Mouse (Mus musculus) kidney, embryonic 14.5 days (tissue): Measurements from ENCODE around the gene Pdap1. TPM values are rescaled to one million over a fixed set of nuclear protein-coding genes. Genes with fewer than 3 reads are reported as not detected.
"Not testable (repeated sequence)": the region's sequence is repeated elsewhere in the genome, so short reads cannot be mapped to it uniquely, and the experiment has no call there.

ENCODE experiments used
- ATAC-seq: fragments of 200-750 bp; cut with Nextera tagmentation; 2 replicates; pipeline ENCODE4 v1.8.0; 2017; ENCODE audit warnings: moderate number of reproducible peaks, mild to moderate bottlenecking, moderate TSS enrichment, moderate library complexity; ENCODE audit not compliant: low FRiP score, low TSS enrichment
- H3K27ac ChIP-seq: fragments of 300-500 bp; sonication (generic); 2 replicates; pipeline ENCODE4 v1.5.1; 2014; ENCODE audit warnings: low read depth, mild to moderate bottlenecking, low read length, moderate library complexity, mixed read lengths
- H3K27me3 ChIP-seq: fragments of 300-500 bp; sonication (generic); 2 replicates; pipeline ENCODE4 v1.6.1; 2014; ENCODE audit warnings: mild to moderate bottlenecking, low read length; ENCODE audit not compliant: control insufficient read depth, insufficient read depth
- H3K36me3 ChIP-seq: fragments of 300-500 bp; sonication (generic); 2 replicates; pipeline ENCODE4 v1.6.1; 2014; ENCODE audit warnings: low read length, mixed read lengths; ENCODE audit not compliant: control insufficient read depth, insufficient read depth
- H3K4me1 ChIP-seq: fragments of 300-500 bp; sonication (generic); 2 replicates; pipeline ENCODE4 v1.6.1; 2014; ENCODE audit warnings: low read length, mixed read lengths; ENCODE audit not compliant: control insufficient read depth, insufficient read depth
- H3K4me2 ChIP-seq: fragments of 300-500 bp; sonication (generic); replicated peaks from 2 replicates; pipeline ENCODE4 v1.6.1; 2014; ENCODE audit warnings: low read depth, mild to moderate bottlenecking, low read length
- H3K4me3 ChIP-seq: fragments of 300-500 bp; sonication (generic); 2 replicates; pipeline ENCODE4 v1.5.1; 2014; ENCODE audit warnings: mild to moderate bottlenecking, low read length
- H3K9ac ChIP-seq: fragments of 300-500 bp; sonication (generic); 2 replicates; pipeline ENCODE4 v1.6.1; 2014; ENCODE audit warnings: low read depth, mild to moderate bottlenecking, low read length, moderate library complexity
- H3K9me3 ChIP-seq: fragments of 300-500 bp; sonication (generic); 2 replicates; pipeline ENCODE4 v1.6.1; 2016; ENCODE audit warnings: low read length; ENCODE audit not compliant: control insufficient read depth
- WGBS: fragments of 180-500 bp; shearing (Covaris S2); extraction: QIAGEN DNeasy Blood & Tissue Kit; methylation state at CpG from one replicate; pipeline ENCODE4 v1.1.7; 2014; 5-methylcytosine and 5-hydroxymethylcytosine counted together
- polyA plus RNA-seq: library from polyadenylated mRNA; unstranded; fragments of >200 nt; fragmentation: Nextera tagmentation; extraction: Ambion mirVana; gene quantifications from 2 replicates; pipeline ENCODE4 v1.2.1, GENCODE M21; 2014

Pdap1 gene
- polyA plus RNA-seq, 1 experiment from 2014 or later: 113 TPM

GRCm38 (mm10) chr5:145104328-145104727 is 35.7 kb downstream of the Pdap1 start:
- Histone ChIP-seq H3K9ac (no peak overlapping the region), H3K4me2 (no peak overlapping the region), H3K4me3 (no peak overlapping the region), H3K4me1 (no peaks in the 10 kb centered on the region), H3K36me3 (peaks cover 86% of the 10 kb centered on the region), H3K27me3 (no peaks in the 10 kb centered on the region), H3K9me3 (no peaks in the 10 kb centered on the region), H3K27ac (no peak overlapping the region)
- WGBS: 95% methylated on average over 9 of the region's 9 CpGs
- ATAC-seq: no peak

DNA sequence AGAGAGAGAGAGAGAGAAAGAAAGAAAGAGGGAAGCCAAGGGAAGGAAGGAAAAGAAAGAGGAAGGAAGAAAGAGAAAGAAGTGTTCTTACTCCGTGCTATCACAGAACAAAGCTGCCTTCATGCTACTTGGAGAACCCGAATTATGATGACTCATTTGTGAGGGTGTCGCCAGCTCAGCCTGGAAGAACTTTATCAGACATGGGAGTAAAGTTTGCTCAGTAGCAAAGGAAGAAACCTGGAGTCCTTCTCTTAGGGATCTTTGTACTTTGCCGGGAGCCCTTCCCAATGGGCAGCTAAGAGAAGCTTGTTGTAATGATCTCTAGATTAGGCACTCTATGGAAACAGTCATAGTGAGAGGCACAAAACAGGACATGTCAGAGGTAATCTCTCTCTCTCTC is 37.3 kb downstream of the Pdap1 start:
- Histone ChIP-seq H3K4me3 (no peak overlapping the region), H3K27ac (no peak overlapping the region), H3K36me3 (peaks cover 84% of the 10 kb centered on the region), H3K9ac (no peak overlapping the region), H3K4me1 (no peaks in the 10 kb centered on the region), H3K4me2 (no peak overlapping the region), H3K27me3 (no peaks in the 10 kb centered on the region), H3K9me3 (no peaks in the 10 kb centered on the region)
- no peak for ATAC-seq
- 86% methylated on average over 4 of the region's 4 CpGs for WGBS

DNA sequence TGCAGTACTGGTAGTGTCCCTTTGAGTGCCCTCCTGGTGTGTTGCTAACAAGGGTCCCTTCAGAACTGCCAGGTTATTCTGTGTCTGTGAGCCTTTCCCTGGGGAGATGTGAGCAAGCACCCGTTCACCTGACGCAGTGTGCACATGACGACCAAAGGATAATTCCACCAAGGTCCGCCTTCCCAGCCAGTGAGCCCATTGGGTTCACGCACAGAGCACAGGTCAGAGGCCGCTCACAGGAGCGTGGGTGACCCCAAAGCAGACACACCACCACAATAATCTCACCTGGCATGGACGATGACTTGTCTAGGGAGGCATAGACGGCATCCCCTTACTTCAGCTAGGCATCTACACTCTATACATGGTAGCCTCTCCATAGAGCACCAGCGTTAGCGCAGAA is 38.6 kb downstream of the Pdap1 start:
- H3K27ac ChIP-seq, H3K27me3 ChIP-seq, H3K4me2 ChIP-seq, H3K9ac ChIP-seq, H3K9me3 ChIP-seq, H3K4me3 ChIP-seq, H3K4me1 ChIP-seq, ATAC-seq: not testable (repeated sequence)
- peaks cover 85% of the 10 kb centered on the region for H3K36me3 ChIP-seq
- 95% methylated on average over 11 of the region's 11 CpGs for WGBS

DNA sequence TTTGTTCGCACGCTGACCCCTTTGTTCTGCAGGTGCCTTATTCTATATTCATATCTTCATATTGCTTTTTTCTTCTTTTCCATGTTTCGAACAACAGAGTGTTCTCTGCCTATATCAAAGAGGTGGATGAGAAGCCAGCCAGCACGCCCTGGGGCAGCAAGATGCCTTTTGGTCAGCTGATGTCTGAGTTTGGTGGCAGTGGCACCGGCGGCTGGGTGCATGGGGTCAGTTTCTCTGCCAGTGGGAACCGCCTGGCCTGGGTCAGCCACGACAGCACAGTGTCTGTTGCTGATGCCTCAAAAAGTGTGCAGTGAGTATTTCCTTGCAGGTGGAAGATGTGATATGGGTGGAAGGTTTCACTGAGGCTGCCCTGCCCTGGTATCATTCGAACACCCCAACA is 39.1 kb downstream of the Pdap1 start:
- Histone ChIP-seq H3K4me2 (no peak overlapping the region), H3K4me3 (no peak overlapping the region), H3K36me3 (peaks cover 85% of the 10 kb centered on the region), H3K27me3 (no peaks in the 10 kb centered on the region), H3K27ac (no peak overlapping the region), H3K4me1 (no peaks in the 10 kb centered on the region), H3K9ac (no peak overlapping the region), H3K9me3 (no peaks in the 10 kb centered on the region)
- ATAC-seq: no peak
- WGBS: 97% methylated on average over 9 of the region's 9 CpGs

GRCm38 (mm10) chr5:145098340-145098821 is 41.7 kb downstream of the Pdap1 start:
- no peaks in the 10 kb centered on the region for H3K9me3 ChIP-seq
- H3K9ac ChIP-seq: no peak overlapping the region
- H3K36me3 ChIP-seq: peaks cover 84% of the 10 kb centered on the region
- H3K27me3 ChIP-seq: no peaks in the 10 kb centered on the region
- H3K4me1 ChIP-seq: no peaks in the 10 kb centered on the region
- no peak overlapping the region for H3K4me2 ChIP-seq
- ATAC-seq: no peak
- H3K4me3 ChIP-seq: no peak overlapping the region
- H3K27ac ChIP-seq: no peak overlapping the region
- WGBS: 91% methylated on average over 10 of the region's 10 CpGs

DNA sequence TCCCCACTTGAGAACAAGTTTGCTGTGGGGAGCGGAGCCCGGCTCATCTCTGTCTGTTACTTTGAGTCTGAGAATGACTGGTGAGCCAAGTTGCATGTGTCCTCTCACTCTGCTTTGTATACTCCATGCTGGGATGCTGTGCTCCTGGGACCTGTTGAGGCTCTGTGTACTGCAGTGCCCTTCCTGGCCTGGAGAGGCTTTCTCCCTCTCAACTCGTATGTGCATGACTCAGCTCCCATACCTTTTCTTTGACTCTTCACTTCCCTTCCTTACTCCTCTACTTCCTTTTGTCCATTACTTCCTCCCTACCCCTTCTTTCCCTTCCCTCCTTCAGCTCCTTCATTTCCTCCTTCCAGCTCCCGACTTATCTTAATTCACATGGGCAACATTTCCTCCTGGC is 43.8 kb downstream of the Pdap1 start:
- no peaks in the 10 kb centered on the region for H3K4me1 ChIP-seq
- H3K9me3 ChIP-seq: no peaks in the 10 kb centered on the region
- ATAC-seq: no peak
- WGBS: 91% methylated on average over 4 of the region's 4 CpGs
- peaks cover 89% of the 10 kb centered on the region for H3K36me3 ChIP-seq
- no peak overlapping the region for H3K4me2 ChIP-seq
- no peak overlapping the region for H3K9ac ChIP-seq
- H3K27me3 ChIP-seq: no peaks in the 10 kb centered on the region
- no peak overlapping the region for H3K4me3 ChIP-seq
- no peak overlapping the region for H3K27ac ChIP-seq

GRCm38 (mm10) chr5:145089878-145090277 is 50.2 kb downstream of the Pdap1 start:
- 94% methylated on average over 3 of the region's 3 CpGs for WGBS

GRCm38 (mm10) chr5:145088186-145088585 is 51.9 kb downstream of the Pdap1 start:
- H3K36me3 ChIP-seq: peaks cover 23% of the 10 kb centered on the region
- ATAC-seq: no peak
- H3K4me3 ChIP-seq: no peak overlapping the region
- no peaks in the 10 kb centered on the region for H3K9me3 ChIP-seq
- H3K4me1 ChIP-seq: peaks cover 9% of the 10 kb centered on the region
- WGBS: 97% methylated on average over 2 of the region's 2 CpGs
- no peak overlapping the region for H3K9ac ChIP-seq
- no peak overlapping the region for H3K27ac ChIP-seq
- H3K27me3 ChIP-seq: no peaks in the 10 kb centered on the region
- H3K4me2 ChIP-seq: no peak overlapping the region

More at GRCm38 (mm10) chr5:145089878-145090277, 50.2 kb downstream of the Pdap1 start:
- Histone ChIP-seq H3K4me1 (peaks cover 2% of the 10 kb centered on the region), H3K4me2 (no peak overlapping the region), H3K36me3 (peaks cover 35% of the 10 kb centered on the region), H3K9ac (no peak overlapping the region), H3K27me3 (no peaks in the 10 kb centered on the region), H3K27ac (no peak overlapping the region), H3K4me3 (no peak overlapping the region), H3K9me3 (no peaks in the 10 kb centered on the region)
- no peak for ATAC-seq

DNA sequence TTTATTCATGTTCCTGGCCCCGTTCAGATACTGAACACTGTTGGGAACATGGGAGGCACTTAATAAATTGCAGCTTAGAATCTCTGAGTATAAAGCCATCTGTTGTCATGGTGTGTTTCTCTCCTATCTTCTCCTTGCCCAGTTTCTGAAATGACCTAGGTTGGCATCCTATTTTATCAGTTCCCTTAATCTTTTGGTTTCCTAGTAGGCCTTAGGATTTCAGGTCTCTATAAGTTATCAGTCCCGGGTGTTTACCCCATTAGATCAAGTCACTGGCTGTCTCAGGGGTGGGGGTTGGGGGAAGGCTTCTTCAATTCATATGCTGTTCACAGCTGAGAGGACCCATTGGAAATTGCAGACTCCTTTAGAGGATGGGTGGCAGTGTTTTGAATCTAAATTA is 55.2 kb downstream of the Pdap1 start:
- ATAC-seq: no peak
- Histone ChIP-seq H3K9me3 (no peaks in the 10 kb centered on the region), H3K27ac (no peak overlapping the region), H3K4me2 (peak overlapping the region; percentile 82), H3K4me1 (peaks cover 9% of the 10 kb centered on the region), H3K9ac (peak overlapping the region; percentile 82; the same call in 1 of the 2 replicates), H3K4me3 (peak overlapping the region; percentile 76), H3K36me3 (peaks cover 2% of the 10 kb centered on the region; the same call in 1 of the 2 replicates), H3K27me3 (no peaks in the 10 kb centered on the region)
- 46% methylated on average over 2 of the region's 2 CpGs for WGBS
